Mouse (Mus musculus) brain, embryonic 14.5 days (tissue): ENCODE results near the gene Arid5b. TPM values are rescaled to one million over a fixed set of nuclear protein-coding genes. Genes with fewer than 3 reads are reported as not detected.

Source experiments
- DNase-seq: peaks from one replicate; pipeline ENCODE4 v3.0.0-alpha.2; 2011; ENCODE audit warnings: low read depth
- CTCF ChIP-seq: fragments of 200-500 bp; IDR thresholded peaks from 2 replicates; pipeline ENCODE4 v1.5.1; 2012; ENCODE audit warnings: inconsistent platforms, mild to moderate bottlenecking, moderate library complexity, borderline replicate concordance; ENCODE audit not compliant: insufficient read depth, insufficient read length; ENCODE audit errors: extremely low read depth
- POLR2A ChIP-seq: fragments of 200-500 bp; IDR thresholded peaks from 2 replicates; pipeline ENCODE4 v1.6.1; 2012; ENCODE audit warnings: mild to moderate bottlenecking, inconsistent platforms, borderline replicate concordance; ENCODE audit not compliant: poor library complexity, insufficient read depth, insufficient read length, severe bottlenecking; ENCODE audit errors: extremely low read depth
- polyA plus RNA-seq: library from polyadenylated mRNA; depleted of rRNA; stranded (reverse); fragments of >200 nt; gene quantifications from 2 replicates; pipeline ENCODE4 v1.2.3, GENCODE M21; 2012

The Arid5b gene
- polyA plus RNA-seq, 1 experiment, result 11.2 TPM

GRCm38 (mm10) chr10:68177697-68178485 is 100.6 kb downstream of the Arid5b start:
- TF ChIP-seq POLR2A, result no peak
- TF ChIP-seq CTCF, result no peak
- no peak for DNase-seq

GRCm38 (mm10) chr10:68175811-68176210 is 102.7 kb downstream of the Arid5b start:
- no peak for TF ChIP-seq POLR2A
- TF ChIP-seq CTCF, result no peak
- DNase-seq, result no peak

- TF ChIP-seq POLR2A, result no peak
- no peak for TF ChIP-seq CTCF
- no peak for DNase-seq
Measured at GRCm38 (mm10) chr10:68173634-68174033, 104.9 kb downstream of the Arid5b start.

- TF ChIP-seq POLR2A, result no peak
- no peak for TF ChIP-seq CTCF
- DNase-seq, result no peak
Measured at GRCm38 (mm10) chr10:68172906-68173305, 105.6 kb downstream of the Arid5b start.

- DNase-seq, result no peak
- TF ChIP-seq POLR2A, result no peak
- TF ChIP-seq CTCF, result no peak
Measured at GRCm38 (mm10) chr10:68171974-68172373, 106.6 kb downstream of the Arid5b start.

- no peak for DNase-seq
- TF ChIP-seq CTCF (no peak), POLR2A (no peak)
Measured at GRCm38 (mm10) chr10:68168613-68169012, 109.9 kb downstream of the Arid5b start.

- no peak for TF ChIP-seq CTCF
- TF ChIP-seq POLR2A, result no peak
- DNase-seq, result no peak
Measured at GRCm38 (mm10) chr10:68168141-68168540, 110.4 kb downstream of the Arid5b start.

GRCm38 (mm10) chr10:68167118-68167517 is 111.4 kb downstream of the Arid5b start:
- DNase-seq, result no peak
- TF ChIP-seq CTCF, result no peak
- TF ChIP-seq POLR2A, result no peak

- no peak for DNase-seq
Measured at GRCm38 (mm10) chr10:68166695-68167086, 111.8 kb downstream of the Arid5b start.

GRCm38 (mm10) chr10:68165709-68166694 is 112.5 kb downstream of the Arid5b start:
- DNase-seq, result peak; percentile 69
- no peak for TF ChIP-seq CTCF
- no peak for TF ChIP-seq POLR2A

More at GRCm38 (mm10) chr10:68166695-68167086, 111.8 kb downstream of the Arid5b start:
- TF ChIP-seq CTCF (no peak), POLR2A (no peak)
